Mouse (Mus musculus): ENCODE data around the gene Idi2. TPM values are rescaled to one million over a fixed set of nuclear protein-coding genes. Genes with fewer than 3 reads are reported as not detected.

The Idi2 gene
- polyA plus RNA-seq, 1 experiment from 2014 or later: not detected

Small RNA genes within 50 kb of the gene (microRNA-seq; reads per million reads assigned to microRNA genes)
- gene Gm22750: not detected

Other genes with a start within 250 kb of the Idi2 start
- gene Wdr37, start 81.0 kb upstream of the Idi2 start, polyA plus RNA-seq (2016; fragmentation: Nextera tagmentation; extraction: Ambion mirVana): 56.7 and 62.9 TPM in 2 replicates
- gene Idi1, start 67.4 kb upstream of the Idi2 start, polyA plus RNA-seq (2016; fragmentation: Nextera tagmentation; extraction: Ambion mirVana): 104 and 109 TPM in 2 replicates
- not detected in 2 replicates for gene Gm9745, start 4.6 kb upstream of the Idi2 start, polyA plus RNA-seq (2016; fragmentation: Nextera tagmentation; extraction: Ambion mirVana)
- 79.1 and 79.2 TPM in 2 replicates for gene Gtpbp4, start 43.2 kb downstream of the Idi2 start, polyA plus RNA-seq (2016; fragmentation: Nextera tagmentation; extraction: Ambion mirVana)
- gene Larp4b, start 141.0 kb downstream of the Idi2 start, polyA plus RNA-seq (2016; fragmentation: Nextera tagmentation; extraction: Ambion mirVana): 37.3 and 39.1 TPM in 2 replicates

Data from hindbrain, embryonic 12.5 days (tissue).